Mouse (Mus musculus): ENCODE measurements at regions not wholly inside any gene's neighbourhood (a gene's known extent, or its start where the extent isn't known, plus 50 kb on each side); places are given as distances from the start of the nearest gene placed in this dataset.

DNA sequence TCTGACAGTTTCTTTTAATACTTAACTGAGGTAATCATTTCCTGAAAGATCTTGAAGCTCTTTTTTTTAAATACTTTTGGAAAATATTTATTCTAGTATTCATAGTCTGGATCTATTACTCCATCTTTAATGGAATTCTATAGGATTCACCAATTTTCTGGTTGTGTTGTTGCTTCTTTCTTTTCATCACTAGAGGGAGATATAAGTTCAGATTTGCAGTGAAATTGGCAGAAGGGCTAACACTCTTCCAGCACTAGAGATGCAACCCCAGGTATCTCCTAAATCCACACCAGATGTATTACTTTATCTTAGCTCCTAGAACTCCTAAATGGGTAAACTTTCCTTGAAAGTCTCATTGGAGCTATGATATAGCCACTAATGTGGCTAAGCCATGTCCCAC is 99.4 kb upstream of the Vgll3 start:
- Histone ChIP-seq H3K9me3 (peaks cover 5% of the 10 kb centered on the region; the same call in 1 of the 2 replicates), H3K4me1 (no peaks in the 10 kb centered on the region), H3K4me3 (replicated peaks) (no peak overlapping the region), H3K36me3 (replicated peaks; ENCODE audit: low read length) (no peaks in the 10 kb centered on the region), H3K27me3 (replicated peaks) (no peaks in the 10 kb centered on the region)
- no peak for TF ChIP-seq FLI1 (IDR thresholded peaks at IDR 0.05; ENCODE audit: low read length)
- TF ChIP-seq GATA1 (IDR thresholded peaks at IDR 0.05; ENCODE audit: borderline replicate concordance, low read length), result no peak

DNA sequence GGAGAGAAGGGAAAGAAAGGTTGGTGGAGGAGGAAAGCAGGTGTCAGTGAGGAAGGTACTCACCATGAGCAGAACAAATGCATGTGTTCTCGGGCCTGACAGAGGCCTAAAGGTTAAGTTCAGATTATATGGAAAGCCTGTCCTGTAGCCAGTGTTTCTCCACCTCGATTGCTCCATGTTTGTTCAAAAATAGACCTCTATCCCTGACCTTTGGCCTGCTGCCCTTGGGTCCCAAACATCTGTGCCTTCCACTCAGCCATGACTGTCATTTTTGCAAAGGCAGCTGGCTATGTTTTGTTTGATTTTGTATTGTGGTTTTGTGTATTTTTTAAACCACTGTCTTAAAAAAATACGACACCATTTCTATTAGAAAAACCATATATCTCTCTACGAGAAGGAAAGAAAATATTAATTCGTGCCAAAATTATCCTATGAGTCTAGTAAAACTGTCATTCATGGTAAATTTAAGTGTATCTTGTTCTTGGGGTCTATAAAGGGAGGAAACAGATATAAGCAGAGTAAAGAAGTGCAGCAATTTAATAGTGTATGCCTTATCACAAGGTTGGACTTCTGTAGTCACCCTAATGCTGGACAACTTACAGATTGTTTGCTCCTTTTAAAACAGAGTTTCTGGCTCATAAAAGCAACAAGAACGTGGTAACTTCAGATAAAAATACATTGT is 96.1 kb upstream of the Vgll3 start:
- 0 out of 2 replicates have a peak, but pooled peaks cover 5% of the 10 kb centered on the region for H3K9me3 ChIP-seq
- no peaks in the 10 kb centered on the region for H3K4me1 ChIP-seq
- no peak for TF ChIP-seq GATA1 (IDR thresholded peaks at IDR 0.05; ENCODE audit: borderline replicate concordance, low read length)
- no peak for TF ChIP-seq FLI1 (IDR thresholded peaks at IDR 0.05; ENCODE audit: low read length)
- no peak overlapping the region for H3K4me3 ChIP-seq (replicated peaks)
- H3K27me3 ChIP-seq (replicated peaks), result no peaks in the 10 kb centered on the region
- H3K36me3 ChIP-seq (replicated peaks; ENCODE audit: low read length), result no peaks in the 10 kb centered on the region

DNA sequence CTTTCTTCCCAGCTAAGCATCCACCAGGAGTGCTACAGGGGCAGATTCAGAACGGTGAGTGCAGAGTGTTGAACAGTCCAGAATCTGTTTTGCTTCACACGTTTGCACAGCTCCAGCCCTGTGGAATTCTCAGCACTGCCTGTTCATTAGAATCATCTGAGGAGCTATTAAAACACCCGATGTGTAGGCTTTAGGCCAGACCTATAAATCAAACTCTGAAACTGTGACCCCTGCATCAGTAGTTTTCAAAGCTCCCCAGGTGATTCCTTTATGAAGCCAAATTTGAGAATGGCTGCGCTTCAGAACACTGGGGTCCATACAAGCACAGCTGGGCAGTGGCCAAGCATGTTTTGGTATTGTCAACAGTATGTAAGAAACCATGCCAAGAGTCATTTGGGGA is 94.1 kb upstream of the Vgll3 start:
- Histone ChIP-seq H3K9me3 (0 out of 2 replicates have a peak, but pooled peaks cover 5% of the 10 kb centered on the region), H3K4me3 (replicated peaks) (no peak overlapping the region), H3K27me3 (replicated peaks) (no peaks in the 10 kb centered on the region), H3K36me3 (replicated peaks; ENCODE audit: low read length) (no peaks in the 10 kb centered on the region), H3K4me1 (no peaks in the 10 kb centered on the region)
- TF ChIP-seq GATA1 (IDR thresholded peaks at IDR 0.05; ENCODE audit: borderline replicate concordance, low read length) (no peak), FLI1 (IDR thresholded peaks at IDR 0.05; ENCODE audit: low read length) (no peak)

DNA sequence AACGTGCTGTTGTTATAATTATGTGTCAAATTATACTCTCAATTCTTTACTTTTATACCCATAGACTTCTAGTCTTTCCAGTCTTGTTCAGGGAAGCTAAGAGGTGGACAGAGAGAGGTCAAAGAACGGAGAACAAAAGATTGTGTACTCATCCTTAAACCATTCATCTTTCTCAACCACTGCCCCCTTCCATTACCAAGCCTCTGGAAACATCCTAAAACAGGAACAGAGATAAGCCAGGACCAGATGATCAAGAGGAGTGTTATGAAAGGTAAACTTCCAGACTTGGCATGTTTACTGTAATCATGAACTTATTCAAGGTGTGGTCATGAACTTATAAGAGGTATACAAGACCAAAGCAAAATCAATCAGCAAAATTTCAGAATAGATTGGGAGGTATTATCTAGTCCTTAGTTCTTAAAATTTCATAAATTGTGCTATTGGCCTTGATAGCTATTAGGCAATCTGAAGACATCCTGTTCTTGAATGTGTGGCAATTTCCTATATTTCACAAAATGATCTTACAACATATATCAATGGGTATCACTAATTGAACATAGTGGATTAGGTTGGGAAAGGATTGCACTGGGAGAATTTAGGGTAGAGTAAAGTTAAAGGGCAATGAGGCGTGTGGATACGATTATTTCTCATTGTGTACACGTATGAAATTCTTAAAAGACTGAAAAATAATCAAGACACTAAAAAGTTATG is 89.3 kb upstream of the Vgll3 start:
- no peaks in the 10 kb centered on the region for H3K27me3 ChIP-seq (replicated peaks)
- no peaks in the 10 kb centered on the region for H3K9me3 ChIP-seq
- H3K36me3 ChIP-seq (replicated peaks; ENCODE audit: low read length), result no peaks in the 10 kb centered on the region
- no peaks in the 10 kb centered on the region for H3K4me1 ChIP-seq
- H3K4me3 ChIP-seq (replicated peaks), result no peak overlapping the region
- TF ChIP-seq FLI1 (IDR thresholded peaks at IDR 0.05; ENCODE audit: low read length) (no peak), GATA1 (IDR thresholded peaks at IDR 0.05; ENCODE audit: borderline replicate concordance, low read length) (no peak)

DNA sequence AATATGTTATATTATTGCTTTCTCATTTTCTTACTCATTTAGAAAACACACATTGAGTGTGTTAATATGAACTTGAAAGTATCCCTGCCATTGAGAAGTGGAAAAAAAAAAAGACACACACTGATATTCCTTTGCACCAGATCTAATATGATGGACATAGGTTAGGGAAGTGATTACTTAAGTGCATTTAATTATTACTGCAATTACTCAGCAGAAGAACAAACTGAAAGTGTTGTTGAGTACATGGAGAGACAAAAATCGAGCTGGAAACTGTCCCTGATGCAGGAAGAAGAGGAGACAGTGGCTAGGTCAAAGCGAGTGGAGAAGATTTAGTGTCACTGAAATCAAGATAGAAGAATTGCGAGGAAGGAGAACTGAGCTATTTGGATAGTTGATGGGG is 88.8 kb upstream of the Vgll3 start:
- no peak overlapping the region for H3K4me3 ChIP-seq (replicated peaks)
- no peaks in the 10 kb centered on the region for H3K4me1 ChIP-seq
- H3K36me3 ChIP-seq (replicated peaks; ENCODE audit: low read length), result no peaks in the 10 kb centered on the region
- H3K27me3 ChIP-seq (replicated peaks), result no peaks in the 10 kb centered on the region
- TF ChIP-seq GATA1 (IDR thresholded peaks at IDR 0.05; ENCODE audit: borderline replicate concordance, low read length), result no peak
- no peak for TF ChIP-seq FLI1 (IDR thresholded peaks at IDR 0.05; ENCODE audit: low read length)
- no peaks in the 10 kb centered on the region for H3K9me3 ChIP-seq

DNA sequence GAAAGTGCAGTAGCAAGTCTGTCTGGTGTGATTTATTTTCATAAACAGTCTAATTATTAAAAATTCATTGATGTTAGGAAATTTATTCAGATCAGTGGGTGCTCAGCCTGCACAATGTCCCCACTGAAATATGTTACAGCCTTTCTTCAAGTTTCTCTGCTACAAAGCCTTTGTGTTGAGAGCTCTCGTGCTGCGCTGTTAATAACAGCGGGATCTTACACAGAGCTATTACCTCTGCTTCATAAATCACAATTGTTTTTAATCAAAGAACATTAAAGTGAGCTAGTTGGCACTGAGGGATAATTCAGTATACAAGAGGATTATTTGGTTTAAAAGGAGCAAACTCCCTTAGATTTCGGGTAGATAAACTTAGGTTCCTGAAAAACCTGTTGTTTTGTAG is 85.7 kb upstream of the Vgll3 start:
- TF ChIP-seq FLI1 (IDR thresholded peaks at IDR 0.05; ENCODE audit: low read length) (no peak), GATA1 (IDR thresholded peaks at IDR 0.05; ENCODE audit: borderline replicate concordance, low read length) (no peak)
- Histone ChIP-seq H3K36me3 (replicated peaks; ENCODE audit: low read length) (no peaks in the 10 kb centered on the region), H3K4me3 (replicated peaks) (no peak overlapping the region), H3K27me3 (replicated peaks) (no peaks in the 10 kb centered on the region), H3K4me1 (no peaks in the 10 kb centered on the region), H3K9me3 (no peaks in the 10 kb centered on the region)

DNA sequence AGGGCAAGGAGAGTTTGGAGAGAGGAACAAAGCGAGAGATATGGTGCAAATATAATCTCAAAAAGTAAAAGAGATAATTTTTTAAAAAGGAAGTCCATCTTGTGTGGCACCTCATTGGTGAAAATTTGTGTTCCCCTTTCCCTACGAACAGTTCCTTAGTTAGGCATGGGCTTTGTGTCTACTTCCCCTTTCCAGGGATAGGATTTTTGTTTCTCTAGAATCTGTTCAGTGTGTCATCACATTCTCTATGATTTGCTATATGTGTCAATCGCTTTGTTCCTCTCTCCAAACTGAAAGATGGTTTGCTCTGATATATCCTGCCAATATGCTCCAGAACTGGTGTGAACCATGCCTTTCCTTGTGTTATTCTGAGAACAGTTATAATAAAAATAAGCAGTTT is 75.4 kb upstream of the Vgll3 start:
- H3K27me3 ChIP-seq (replicated peaks), result no peaks in the 10 kb centered on the region
- H3K4me1 ChIP-seq, result no peaks in the 10 kb centered on the region
- TF ChIP-seq FLI1 (IDR thresholded peaks at IDR 0.05; ENCODE audit: low read length), result no peak
- no peak for TF ChIP-seq GATA1 (IDR thresholded peaks at IDR 0.05; ENCODE audit: borderline replicate concordance, low read length)
- H3K9me3 ChIP-seq, result no peaks in the 10 kb centered on the region
- no peaks in the 10 kb centered on the region for H3K36me3 ChIP-seq (replicated peaks; ENCODE audit: low read length)
- H3K4me3 ChIP-seq (replicated peaks), result no peak overlapping the region

DNA sequence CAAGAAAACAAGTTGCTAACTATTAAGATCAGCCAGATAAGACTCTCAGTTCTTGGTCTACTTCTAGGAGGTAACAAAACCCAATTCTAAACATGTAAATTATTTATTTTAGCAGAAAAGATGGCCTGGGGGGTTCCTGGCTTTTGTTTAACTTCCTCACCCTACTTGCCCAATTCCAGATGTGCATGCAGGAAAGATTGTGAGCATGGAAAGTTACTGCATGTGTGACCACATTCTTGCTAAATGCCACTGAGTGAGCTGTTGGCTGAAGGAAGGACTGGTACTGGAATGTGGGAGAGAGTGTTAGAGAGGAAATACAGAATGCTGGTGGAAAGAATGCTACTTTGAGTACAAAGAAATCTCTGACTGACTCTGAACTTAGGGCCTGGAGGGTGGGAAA is 72.1 kb upstream of the Vgll3 start:
- Histone ChIP-seq H3K27me3 (replicated peaks) (no peaks in the 10 kb centered on the region), H3K9me3 (no peaks in the 10 kb centered on the region), H3K4me1 (no peaks in the 10 kb centered on the region), H3K36me3 (replicated peaks; ENCODE audit: low read length) (no peaks in the 10 kb centered on the region), H3K4me3 (replicated peaks) (no peak overlapping the region)
- no peak for TF ChIP-seq GATA1 (IDR thresholded peaks at IDR 0.05; ENCODE audit: borderline replicate concordance, low read length)
- TF ChIP-seq FLI1 (IDR thresholded peaks at IDR 0.05; ENCODE audit: low read length), result no peak

DNA sequence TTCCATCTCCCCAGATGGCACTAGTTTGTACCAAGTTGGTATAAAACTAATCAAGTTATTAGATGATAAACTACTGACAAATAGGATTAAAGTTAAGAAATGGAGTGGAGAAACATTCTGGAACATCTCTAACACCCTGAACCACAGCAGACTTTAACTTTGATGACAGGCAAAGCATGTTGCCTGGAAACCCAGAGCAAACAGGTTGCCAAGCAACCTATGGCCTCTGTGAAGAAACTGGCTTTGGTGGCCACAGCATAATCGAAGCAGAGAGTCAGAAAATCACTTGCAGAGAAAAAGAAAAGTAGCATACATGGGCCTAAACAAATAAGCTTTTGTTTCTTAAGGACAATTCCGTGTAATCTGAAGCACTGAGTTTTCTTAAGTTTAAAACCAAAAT is 59.4 kb upstream of the Vgll3 start:
- Histone ChIP-seq H3K27me3 (replicated peaks) (no peaks in the 10 kb centered on the region), H3K36me3 (replicated peaks; ENCODE audit: low read length) (no peaks in the 10 kb centered on the region), H3K4me3 (replicated peaks) (no peak overlapping the region), H3K4me1 (no peaks in the 10 kb centered on the region), H3K9me3 (0 out of 2 replicates have a peak, but pooled peaks cover 3% of the 10 kb centered on the region)
- TF ChIP-seq FLI1 (IDR thresholded peaks at IDR 0.05; ENCODE audit: low read length) (no peak), GATA1 (IDR thresholded peaks at IDR 0.05; ENCODE audit: borderline replicate concordance, low read length) (no peak)

Data from megakaryocyte, embryonic 14.5 days (primary cell).